In genomic region chr11:106778589-106779387, GRCm38 (mm10) we compare ENCODE assay signal across 8 mouse cellular contexts. TPM values are rescaled to one million over a fixed set of nuclear protein-coding genes. Genes with fewer than 3 reads are reported as not detected.
DNase-seq lines count a peak whose midpoint lies in the region; ATAC-seq and TF ChIP-seq lines count a peak whose summit lies in the region.

No protein-coding gene starts in this region.

- no peak for ATAC-seq in megakaryocyte, adult 5-6 weeks (ENCODE audit: poor library complexity, severe bottlenecking)
- peak; percentile 48; the same call in 1 of the 2 replicates for ATAC-seq in intestine, postnatal 0 days
- peak; percentile 80 for ATAC-seq in neural tube, embryonic 15.5 days (ENCODE audit: low FRiP score)

- peaks cover 5% of the 10 kb centered on the region; the same call in 1 of the 2 replicates for H3K4me1 ChIP-seq in cerebellum, adult 2 months (ENCODE audit: control insufficient read depth, insufficient read depth, low read length)
- H3K4me1 ChIP-seq in megakaryocyte, embryonic 14.5 days, result peaks cover 38% of the 10 kb centered on the region
- H3K4me1 ChIP-seq in intestine, postnatal 0 days (replicated peaks; ENCODE audit: control insufficient read depth, insufficient read depth, low read length), result no peaks in the 10 kb centered on the region
- peaks cover 29% of the 10 kb centered on the region for H3K4me1 ChIP-seq in neural tube, embryonic 15.5 days

- H3K9ac ChIP-seq in intestine, postnatal 0 days (ENCODE audit: low read depth, low read length), result peak overlapping the region; percentile 73
- H3K9ac ChIP-seq in neural tube, embryonic 15.5 days (replicated peaks), result peak overlapping the region; percentile 78

- peak overlapping the region; percentile 58 for H3K27ac ChIP-seq in cerebellum, adult 2 months (ENCODE audit: insufficient read depth, low read length)
- H3K27ac ChIP-seq in intestine, postnatal 0 days (ENCODE audit: low read depth, low read length), result peak overlapping the region; percentile 90
- peak overlapping the region; percentile 93 for H3K27ac ChIP-seq in neural tube, embryonic 15.5 days (replicated peaks)

- no peaks in the 10 kb centered on the region for H3K9me3 ChIP-seq in megakaryocyte, embryonic 14.5 days
- no peaks in the 10 kb centered on the region for H3K9me3 ChIP-seq in intestine, postnatal 0 days (ENCODE audit: control insufficient read depth)
- no peaks in the 10 kb centered on the region for H3K9me3 ChIP-seq in neural tube, embryonic 15.5 days (replicated peaks)

- DNase-seq in cerebellum, adult 2 months, result no peak
- DNase-seq in cerebellum, adult 9-10 months, result no peak
- no peak for DNase-seq in gastrocnemius, postnatal 36 days
- DNase-seq in cerebellum, adult 18-20 months, result no peak

- peaks cover 71% of the 10 kb centered on the region for H3K36me3 ChIP-seq in megakaryocyte, embryonic 14.5 days (replicated peaks; ENCODE audit: low read length)
- H3K36me3 ChIP-seq in intestine, postnatal 0 days (ENCODE audit: control insufficient read depth, insufficient read depth), result peaks cover 48% of the 10 kb centered on the region
- peaks cover 48% of the 10 kb centered on the region for H3K36me3 ChIP-seq in neural tube, embryonic 15.5 days

- no peaks in the 10 kb centered on the region for H3K27me3 ChIP-seq in cerebellum, adult 2 months (ENCODE audit: control insufficient read depth, insufficient read depth, low read length)
- H3K27me3 ChIP-seq in megakaryocyte, embryonic 14.5 days (replicated peaks), result no peaks in the 10 kb centered on the region
- no peaks in the 10 kb centered on the region for H3K27me3 ChIP-seq in intestine, postnatal 0 days (replicated peaks; ENCODE audit: control insufficient read depth, insufficient read depth, low read length)
- H3K27me3 ChIP-seq in neural tube, embryonic 15.5 days (replicated peaks), result no peaks in the 10 kb centered on the region

- intact Hi-C loops in gastrocnemius, postnatal 36 days (cut with DNase I), result no loop called here

- H3K4me2 ChIP-seq in intestine, postnatal 0 days (replicated peaks; ENCODE audit: low read depth), result peak overlapping the region; percentile 77
- H3K4me2 ChIP-seq in neural tube, embryonic 15.5 days, result peak overlapping the region; percentile 73

- no peak for TF ChIP-seq CTCF in cerebellum, adult 2 months (IDR thresholded peaks at IDR 0.05; ENCODE audit: borderline replicate concordance, insufficient read depth, low read depth, low read length)
- no peak for TF ChIP-seq CTCF in intestine, postnatal 0 days (IDR thresholded peaks at IDR 0.05; ENCODE audit: low read depth)

- peak overlapping the region; percentile 61 for H3K4me3 ChIP-seq in cerebellum, adult 2 months (replicated peaks; ENCODE audit: insufficient read depth, low read depth, low read length)
- peak overlapping the region; percentile 97 for H3K4me3 ChIP-seq in megakaryocyte, embryonic 14.5 days (replicated peaks)
- peak overlapping the region; percentile 55 for H3K4me3 ChIP-seq in intestine, postnatal 0 days (ENCODE audit: low read depth, low read length)
- peak overlapping the region; percentile 60 for H3K4me3 ChIP-seq in neural tube, embryonic 15.5 days (replicated peaks)

- WGBS in cerebellum, adult 2 months, result 2% methylated on average over 39 of the region's 39 CpGs
- WGBS in intestine, postnatal 0 days, result under 1% methylated on average over 39 of the region's 39 CpGs
- WGBS in neural tube, embryonic 15.5 days, result 2% methylated on average over 39 of the region's 39 CpGs

- TF ChIP-seq POLR2A in cerebellum, adult 2 months (IDR thresholded peaks at IDR 0.05; ENCODE audit: borderline replicate concordance, insufficient read depth, low read length), result no peak

RNA-seq across cellular contexts. Expression of gene Polg2, which starts 0.5 kb away (rescaled TPM):
- polyA plus RNA-seq in cerebellum, adult 2 months (2012; rRNA removed), result 11.7 and 12.7 TPM in 2 replicates
- 0.62 TPM in 1 of 2 replicates, not detected in the other for polyA plus RNA-seq in megakaryocyte, embryonic 14.5 days (2012; ENCODE audit: insufficient read depth, low replicate concordance)
- 11.6 and 13.3 TPM in 2 replicates for total RNA-seq in megakaryocyte, adult 5-6 weeks (2015)
- 7.8 and 11.1 TPM in 2 replicates for total RNA-seq in megakaryocyte, adult 5-6 weeks (2017)
- polyA plus RNA-seq in intestine, postnatal 0 days (2015; fragmentation: Nextera tagmentation; extraction: Ambion mirVana), result 12.9 and 13.3 TPM in 2 replicates
- 9.1 and 11.5 TPM in 2 replicates for polyA plus RNA-seq in neural tube, embryonic 15.5 days (2015; fragmentation: Nextera tagmentation; extraction: Ambion mirVana)
- total RNA-seq in gastrocnemius, postnatal 36 days (2021), result 1 to 10 TPM; 3.1 to 3.2 TPM

RNA-seq across cellular contexts. Expression of gene Ddx5, which starts 10.2 kb away (rescaled TPM):
- polyA plus RNA-seq in cerebellum, adult 2 months (2012; rRNA removed), result 676 and 721 TPM in 2 replicates
- polyA plus RNA-seq in megakaryocyte, embryonic 14.5 days (2012; ENCODE audit: insufficient read depth, low replicate concordance), result 1,300 and 3,413 TPM in 2 replicates
- total RNA-seq in megakaryocyte, adult 5-6 weeks (2015), result 755 and 789 TPM in 2 replicates
- total RNA-seq in megakaryocyte, adult 5-6 weeks (2017), result 996 and 1,155 TPM in 2 replicates
- 163 and 183 TPM in 2 replicates for polyA plus RNA-seq in intestine, postnatal 0 days (2015; fragmentation: Nextera tagmentation; extraction: Ambion mirVana)
- 337 and 338 TPM in 2 replicates for polyA plus RNA-seq in neural tube, embryonic 15.5 days (2015; fragmentation: Nextera tagmentation; extraction: Ambion mirVana)
- 100 to 1,000 TPM; 185 to 233 TPM for total RNA-seq in gastrocnemius, postnatal 36 days (2021)

RNA-seq across cellular contexts. Expression of gene Cep95, which starts 10.3 kb away (rescaled TPM):
- polyA plus RNA-seq in cerebellum, adult 2 months (2012; rRNA removed), result 31.8 and 37.1 TPM in 2 replicates
- polyA plus RNA-seq in megakaryocyte, embryonic 14.5 days (2012; ENCODE audit: insufficient read depth, low replicate concordance), result 2.0 TPM in 1 of 2 replicates, not detected in the other
- total RNA-seq in megakaryocyte, adult 5-6 weeks (2015), result 15.8 and 16.5 TPM in 2 replicates
- total RNA-seq in megakaryocyte, adult 5-6 weeks (2017), result 12.2 and 18.6 TPM in 2 replicates
- polyA plus RNA-seq in intestine, postnatal 0 days (2015; fragmentation: Nextera tagmentation; extraction: Ambion mirVana), result 5.3 and 5.5 TPM in 2 replicates
- polyA plus RNA-seq in neural tube, embryonic 15.5 days (2015; fragmentation: Nextera tagmentation; extraction: Ambion mirVana), result 15.1 and 16.3 TPM in 2 replicates
- total RNA-seq in gastrocnemius, postnatal 36 days (2021), result 1 to 10 TPM; 3.1 to 3.9 TPM

RNA-seq across cellular contexts. Expression of gene Milr1, which starts 27.8 kb away (rescaled TPM):
- 0.10 and 0.30 TPM in 2 replicates for polyA plus RNA-seq in cerebellum, adult 2 months (2012; rRNA removed)
- polyA plus RNA-seq in megakaryocyte, embryonic 14.5 days (2012; ENCODE audit: insufficient read depth, low replicate concordance), result 1.2 TPM in 1 of 2 replicates, not detected in the other
- 195 and 212 TPM in 2 replicates for total RNA-seq in megakaryocyte, adult 5-6 weeks (2015)
- 204 and 237 TPM in 2 replicates for total RNA-seq in megakaryocyte, adult 5-6 weeks (2017)
- 1.3 and 1.9 TPM in 2 replicates for polyA plus RNA-seq in intestine, postnatal 0 days (2015; fragmentation: Nextera tagmentation; extraction: Ambion mirVana)
- polyA plus RNA-seq in neural tube, embryonic 15.5 days (2015; fragmentation: Nextera tagmentation; extraction: Ambion mirVana), result 0.46 and 3.5 TPM in 2 replicates
- total RNA-seq in gastrocnemius, postnatal 36 days (2021), result under 1 TPM; 0.22 to 0.28 TPM

RNA-seq across cellular contexts. Expression of gene Pecam1, which starts 28.4 kb away (rescaled TPM):
- polyA plus RNA-seq in cerebellum, adult 2 months (2012; rRNA removed), result 15.8 and 16.2 TPM in 2 replicates
- polyA plus RNA-seq in megakaryocyte, embryonic 14.5 days (2012; ENCODE audit: insufficient read depth, low replicate concordance), result 1.3 and 13.6 TPM in 2 replicates
- 25.0 and 26.2 TPM in 2 replicates for total RNA-seq in megakaryocyte, adult 5-6 weeks (2015)
- 22.6 and 24.4 TPM in 2 replicates for total RNA-seq in megakaryocyte, adult 5-6 weeks (2017)
- polyA plus RNA-seq in intestine, postnatal 0 days (2015; fragmentation: Nextera tagmentation; extraction: Ambion mirVana), result 25.9 and 26.1 TPM in 2 replicates
- 14.4 and 27.3 TPM in 2 replicates for polyA plus RNA-seq in neural tube, embryonic 15.5 days (2015; fragmentation: Nextera tagmentation; extraction: Ambion mirVana)
- total RNA-seq in gastrocnemius, postnatal 36 days (2021), result 10 to 100 TPM; 33.7 to 36.2 TPM
